Mouse (Mus musculus) liver, adult (tissue): ENCODE results near the gene Gm14137.

ENCODE experiments used
- GATA4 ChIP-seq: IDR thresholded peaks from 2 replicates; pipeline ENCODE4 v1.6.1; 2014; ENCODE audit warnings: mild to moderate bottlenecking, low read length; ENCODE audit not compliant: insufficient replicate concordance

Gm14137 gene

GRCm38 (mm10) chr2:119173991-119174651 lies at the start of gene Gm14137:
Gene Gm14137, plus strand, starts transcription at chr2:119174509.
- TF ChIP-seq GATA4 = no peak

- TF ChIP-seq GATA4 = no peak
Observed at GRCm38 (mm10) chr2:119136346-119136898, 37.9 kb upstream of the Gm14137 start.

GRCm38 (mm10) chr2:119145199-119145598 lies 29.1 kb upstream of the Gm14137 start:
- no peak for TF ChIP-seq GATA4

GRCm38 (mm10) chr2:119146435-119146834 lies 27.9 kb upstream of the Gm14137 start:
- TF ChIP-seq GATA4 = no peak

- no peak for TF ChIP-seq GATA4
Observed at GRCm38 (mm10) chr2:119147160-119147678, 27.1 kb upstream of the Gm14137 start.

- TF ChIP-seq GATA4 = no peak
Observed at GRCm38 (mm10) chr2:119147775-119148174, 26.5 kb upstream of the Gm14137 start.

GRCm38 (mm10) chr2:119152255-119152654 lies 22.1 kb upstream of the Gm14137 start:
- TF ChIP-seq GATA4 = no peak

GRCm38 (mm10) chr2:119154683-119155082 lies 19.6 kb upstream of the Gm14137 start:
- TF ChIP-seq GATA4 = no peak

- peak; percentile 28; the same call in 1 of the 2 replicates for TF ChIP-seq GATA4
Observed at GRCm38 (mm10) chr2:119155388-119155787, 18.9 kb upstream of the Gm14137 start.

- TF ChIP-seq GATA4 = no peak
Observed at GRCm38 (mm10) chr2:119156081-119156680, 18.1 kb upstream of the Gm14137 start.

- TF ChIP-seq GATA4 = peak; percentile 49; the same call in 1 of the 2 replicates
Observed at GRCm38 (mm10) chr2:119156681-119157572, 17.4 kb upstream of the Gm14137 start, which contains the start of gene Rmdn3. Gene Rmdn3, minus strand, starts transcription at chr2:119157034.

GRCm38 (mm10) chr2:119157836-119158235 lies 16.5 kb upstream of the Gm14137 start:
- no peak for TF ChIP-seq GATA4

GRCm38 (mm10) chr2:119161247-119161646 lies 13.1 kb upstream of the Gm14137 start:
- TF ChIP-seq GATA4 = peak; percentile 51; the same call in 1 of the 2 replicates

- TF ChIP-seq GATA4 = no peak
Observed at GRCm38 (mm10) chr2:119163135-119163534, 11.2 kb upstream of the Gm14137 start.

- TF ChIP-seq GATA4 = no peak
Observed at GRCm38 (mm10) chr2:119163999-119164398, 10.3 kb upstream of the Gm14137 start.
